Mouse (Mus musculus) erythroblast, embryonic 14.5 days (primary cell): Measurements from ENCODE around the gene Gm10477.

Experiments used
- GATA1 ChIP-seq: IDR thresholded peaks from 2 replicates; pipeline ENCODE4 v1.6.1; 2012; ENCODE audit warnings: low read length, inconsistent platforms, mixed read lengths
- TAL1 ChIP-seq: IDR thresholded peaks from 3 replicates; pipeline ENCODE4 v1.6.1; 2012; ENCODE audit warnings: low read length, inconsistent platforms, mixed read lengths

DNA sequence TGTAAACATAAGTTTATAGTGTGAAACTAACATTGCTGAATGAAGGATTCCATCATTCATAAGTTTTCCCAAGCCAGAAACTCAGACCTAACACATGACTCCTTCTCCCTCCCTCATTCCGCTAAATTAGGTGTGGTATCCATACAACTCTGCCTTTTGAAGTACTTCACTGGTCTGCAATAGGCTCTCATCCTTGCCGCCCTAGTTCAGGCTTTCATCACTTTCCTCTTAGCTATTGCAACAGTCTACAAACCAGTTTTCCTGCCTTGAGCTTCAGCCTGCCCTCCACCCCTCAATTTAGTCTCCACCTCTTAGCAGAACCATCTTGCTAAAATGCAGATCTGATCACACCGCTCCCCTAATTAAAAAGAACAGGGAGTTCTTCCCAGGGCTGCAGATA, 47.0 kb upstream of the Gm10477 start:
- TF ChIP-seq TAL1 = no peak
- no peak for TF ChIP-seq GATA1
